Mouse (Mus musculus) heart, adult 2 months (tissue): ENCODE measurements around the gene Cmya5.

ENCODE experiments used
- EP300 ChIP-seq: fragments of 200-500 bp; IDR thresholded peaks from 2 replicates; pipeline ENCODE4 v1.6.1; 2011; ENCODE audit warnings: low read depth, low read length, control low read depth; ENCODE audit not compliant: insufficient read depth
- POLR2A ChIP-seq: fragments of 200-500 bp; IDR thresholded peaks from 2 replicates; pipeline ENCODE4 v1.6.1; 2011; ENCODE audit warnings: mild to moderate bottlenecking, low read depth, low read length, control low read depth; ENCODE audit not compliant: insufficient read depth

DNA sequence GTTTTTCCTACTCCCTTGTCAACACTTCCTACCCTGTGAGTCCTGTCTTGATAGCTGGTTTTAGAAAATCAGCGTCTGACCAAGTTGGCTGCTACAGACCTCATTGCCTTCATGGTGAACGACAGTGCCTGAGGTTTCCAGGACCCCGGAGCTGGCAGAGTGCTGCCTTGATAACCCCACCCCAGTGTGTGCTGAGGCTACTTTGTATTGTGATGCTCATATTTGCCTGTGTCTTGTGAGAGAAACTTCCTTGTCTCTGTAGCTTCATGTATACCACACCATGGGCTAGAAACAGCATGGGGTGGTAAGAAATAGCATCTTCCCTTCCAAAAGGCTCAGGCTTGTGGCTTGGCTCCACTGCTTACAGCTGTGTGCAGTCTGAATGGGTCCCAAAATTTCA, 13.8 kb downstream of the Cmya5 start:
- TF ChIP-seq POLR2A, result no peak
- TF ChIP-seq EP300, result no peak
